Mouse (Mus musculus) lung, postnatal 10 days (tissue): ENCODE results near the gene Anapc16.

Experiments
- DNase-seq: peaks from one replicate; pipeline ENCODE4 v3.0.0; 2021

Anapc16 gene

DNA sequence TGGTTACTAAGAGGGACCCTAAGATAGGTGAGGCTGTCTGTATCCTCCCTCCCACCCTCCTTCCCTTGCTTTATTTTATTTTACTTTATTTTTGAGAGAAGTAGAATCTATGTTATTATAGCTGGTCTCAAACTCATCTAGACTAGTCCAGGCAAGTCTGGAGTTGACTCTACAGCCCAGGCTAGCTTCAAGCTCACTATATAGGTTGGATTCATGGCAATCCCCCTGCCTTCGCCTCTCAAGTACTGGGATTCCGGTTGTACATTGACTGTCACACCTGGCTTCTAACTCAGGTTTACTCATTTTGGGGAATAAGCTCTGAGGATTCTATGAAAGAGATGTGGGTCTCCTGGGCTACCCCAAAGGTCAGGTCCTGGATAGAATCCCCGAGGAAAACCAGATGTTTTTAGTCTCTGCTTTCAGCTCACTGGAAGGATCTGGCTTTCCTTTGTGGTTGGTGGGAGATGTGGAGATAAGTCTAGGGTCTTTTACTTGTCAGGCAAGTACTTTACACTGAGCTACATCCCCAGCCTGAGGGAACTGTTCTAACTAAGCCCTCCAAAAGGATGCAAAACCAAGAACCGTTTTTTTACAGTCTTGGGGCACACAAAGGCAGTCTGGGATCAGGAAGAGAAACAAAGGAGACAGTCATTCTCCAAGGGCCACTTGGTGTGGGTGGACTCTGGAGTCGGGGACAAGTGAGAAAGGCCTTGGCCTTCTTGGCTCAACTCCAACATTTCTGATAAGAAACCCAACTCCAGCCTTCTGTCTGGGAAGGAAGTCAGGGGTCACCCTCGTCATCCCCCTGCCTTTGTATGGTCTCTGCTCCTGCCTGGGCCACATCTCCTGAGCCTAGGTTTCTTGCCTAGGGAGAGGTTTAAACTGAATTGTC is 54.3 kb downstream of the Anapc16 start:
- DNase-seq: peak; percentile 56

DNA sequence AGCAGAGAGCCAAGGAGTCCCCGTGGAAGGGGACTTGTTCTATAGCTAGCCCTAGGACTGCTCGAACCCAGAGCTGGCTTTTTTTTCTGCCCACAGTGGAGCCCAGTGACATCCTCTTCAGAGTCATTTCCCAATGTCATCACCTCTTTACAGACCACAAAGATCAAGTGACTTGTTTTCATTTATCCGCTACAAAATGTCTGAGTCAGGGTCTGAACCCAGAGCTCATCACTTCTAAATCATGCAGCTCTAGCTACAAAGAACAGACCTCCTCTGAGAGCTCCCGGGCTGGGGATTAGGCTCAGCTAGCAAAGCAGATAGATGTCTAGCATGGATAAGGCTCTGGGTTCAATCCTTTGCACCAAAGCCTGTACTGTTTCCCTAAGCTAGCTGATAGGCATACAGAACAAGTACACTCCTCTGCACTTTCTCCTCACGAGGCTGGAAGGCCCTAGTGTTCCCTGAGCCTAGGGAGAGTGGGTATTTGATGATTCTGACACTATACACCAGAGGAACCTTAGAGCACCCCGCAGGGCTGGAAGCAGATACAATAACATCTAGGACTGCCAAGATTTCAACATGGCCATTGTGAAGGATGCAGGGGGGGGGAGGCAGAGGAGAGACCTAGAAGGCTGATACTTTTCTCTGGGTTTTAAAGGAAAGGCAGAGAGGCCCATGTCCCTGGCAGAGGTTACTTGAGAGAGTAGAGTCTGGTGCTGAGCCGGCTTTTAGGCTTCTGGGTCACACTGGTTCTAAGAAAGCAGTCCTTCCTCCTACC is 55.5 kb downstream of the Anapc16 start:
- DNase-seq: peak; percentile 71

DNA sequence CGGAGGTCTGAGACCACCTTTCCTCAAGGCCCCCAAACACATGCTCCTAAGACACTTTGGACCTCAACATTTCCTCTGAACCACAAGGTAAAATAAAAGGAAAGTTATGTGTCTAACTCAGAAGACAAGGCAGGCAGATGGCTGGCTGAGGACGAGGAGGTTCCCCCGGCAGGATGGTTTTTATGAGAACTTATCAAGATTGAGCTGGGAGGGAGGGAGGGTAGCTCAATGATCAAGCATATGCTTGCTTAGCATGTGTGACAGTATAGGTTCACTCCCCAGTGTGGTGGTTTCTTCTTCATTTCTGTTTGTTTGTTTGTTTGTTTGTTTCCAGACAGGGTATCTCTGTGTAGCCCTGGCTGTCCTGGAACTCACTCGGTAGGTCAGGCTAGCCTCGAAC is 56.6 kb downstream of the Anapc16 start:
- no peak for DNase-seq

DNA sequence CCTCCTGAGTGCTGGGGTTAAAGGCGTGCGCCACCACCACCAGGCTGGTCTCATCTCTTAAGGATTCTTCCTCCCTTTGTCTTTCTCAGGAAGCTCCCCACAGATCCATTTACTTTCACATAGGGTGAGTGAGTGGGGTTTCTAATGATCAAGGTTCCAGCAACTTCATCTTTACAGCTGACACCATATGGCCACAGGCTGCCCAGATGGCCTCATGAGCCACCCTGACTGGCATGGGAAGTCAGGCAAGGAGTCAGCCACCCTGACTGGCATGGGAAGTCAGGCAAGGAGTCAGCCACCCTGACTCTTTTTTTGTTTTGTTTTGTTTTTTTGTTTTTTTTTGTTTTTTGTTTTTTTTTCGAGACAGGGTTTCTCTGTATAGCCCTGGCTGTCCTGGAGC is 57.5 kb downstream of the Anapc16 start:
- DNase-seq: no peak

DNA sequence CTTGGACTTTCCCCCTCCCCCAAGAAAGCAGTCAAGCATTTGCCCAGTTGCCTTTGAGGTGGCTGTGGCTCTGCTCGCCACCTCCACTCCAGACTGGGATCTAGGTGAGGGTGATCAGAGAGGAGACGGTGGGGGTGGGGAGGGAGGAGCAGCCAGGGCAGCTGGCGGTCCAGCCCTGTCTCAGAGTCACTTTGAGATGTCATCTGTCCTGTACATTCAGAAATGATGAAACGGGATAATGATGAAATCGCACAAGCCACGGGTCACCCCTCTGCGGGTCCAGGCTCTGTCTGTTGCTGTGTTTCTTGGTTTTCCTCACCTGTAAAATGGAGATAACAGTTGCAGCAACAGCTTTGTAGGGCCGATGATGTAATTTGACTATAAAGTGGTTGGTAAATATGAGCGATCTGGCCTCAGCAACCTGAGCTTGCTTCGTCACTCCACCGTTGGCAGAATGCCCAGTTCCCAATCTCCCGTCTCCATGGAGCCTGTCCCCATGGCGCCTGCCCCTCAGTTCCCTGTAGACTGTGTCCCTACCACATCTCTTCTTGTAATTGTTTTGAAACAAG is 59.4 kb downstream of the Anapc16 start:
- peak; percentile 89 for DNase-seq

DNA sequence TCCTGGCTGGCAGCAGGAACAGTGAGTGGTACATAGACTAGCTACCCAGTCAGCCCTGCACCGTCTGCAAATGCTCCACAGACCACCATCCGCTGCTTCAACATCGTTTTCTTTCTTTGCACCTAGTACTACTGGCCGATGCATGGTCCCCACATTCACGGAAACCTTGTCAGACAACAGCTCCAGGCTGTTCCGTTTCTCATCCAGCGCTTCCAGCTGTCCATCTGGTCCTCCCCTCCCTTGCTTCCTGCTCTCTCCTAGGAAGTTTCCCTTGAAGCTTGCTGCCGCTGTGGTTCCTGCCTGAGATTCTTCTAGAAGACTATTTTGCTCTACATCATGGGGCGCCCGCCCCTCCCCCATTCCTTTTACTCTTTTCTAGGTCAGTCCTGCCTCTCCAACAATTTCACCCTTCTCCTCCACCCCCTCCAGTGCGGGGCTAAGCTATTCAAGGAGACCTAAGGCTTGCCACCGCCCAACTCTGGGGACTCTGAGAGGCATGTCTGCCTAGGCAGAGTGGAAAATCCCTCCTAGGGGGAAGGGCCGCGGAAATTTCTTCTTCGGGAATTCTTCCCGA is 60.0 kb downstream of the Anapc16 start:
- peak; percentile 84 for DNase-seq

DNA sequence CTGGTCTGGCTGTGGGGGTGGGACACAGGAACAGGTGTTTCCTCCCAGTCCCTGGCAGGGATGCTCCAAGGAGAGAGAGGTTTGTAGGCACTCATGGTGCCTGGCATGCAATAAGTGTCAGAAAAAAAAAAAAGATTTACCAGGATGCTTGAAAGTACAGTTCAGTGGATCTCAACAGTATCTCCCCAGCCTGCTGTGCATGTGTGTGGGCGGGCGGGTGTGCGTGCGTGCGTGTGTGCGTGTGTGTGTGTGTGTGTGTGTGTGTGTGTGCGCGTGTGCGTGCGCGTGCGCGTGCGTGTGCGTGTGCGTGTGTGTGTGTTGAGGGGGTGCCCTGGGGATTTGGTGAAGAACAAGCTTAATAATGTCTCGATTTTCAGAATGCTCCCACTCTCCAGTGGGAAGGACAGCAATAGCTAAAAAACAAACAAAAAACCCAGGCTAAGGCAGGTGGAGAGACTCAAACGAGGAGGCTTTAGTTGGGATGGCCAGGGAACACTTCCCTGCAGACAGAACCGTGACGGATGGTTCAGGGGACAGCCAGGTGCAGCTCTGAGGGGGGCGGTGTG is 60.6 kb downstream of the Anapc16 start:
- DNase-seq: no peak

DNA sequence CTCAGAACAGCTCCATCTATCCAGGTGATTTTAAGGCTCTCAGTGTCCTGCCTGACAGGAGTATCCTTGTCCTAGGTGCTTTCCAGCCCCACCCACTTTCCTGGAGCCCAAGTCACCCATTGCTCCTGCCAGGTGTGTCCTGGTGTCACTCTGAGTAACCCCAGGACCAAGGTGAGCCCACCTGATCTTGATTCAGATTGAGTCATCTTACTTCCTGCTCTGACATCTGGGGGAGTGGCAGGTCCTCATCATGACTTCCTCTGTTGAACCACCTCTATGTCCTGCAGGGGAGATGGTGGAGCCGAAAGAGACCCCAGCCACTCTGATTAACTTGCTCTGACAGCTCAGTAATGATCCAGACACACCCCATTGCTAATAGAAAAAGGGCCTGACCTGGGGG is 63.9 kb downstream of the Anapc16 start:
- no peak for DNase-seq

DNA sequence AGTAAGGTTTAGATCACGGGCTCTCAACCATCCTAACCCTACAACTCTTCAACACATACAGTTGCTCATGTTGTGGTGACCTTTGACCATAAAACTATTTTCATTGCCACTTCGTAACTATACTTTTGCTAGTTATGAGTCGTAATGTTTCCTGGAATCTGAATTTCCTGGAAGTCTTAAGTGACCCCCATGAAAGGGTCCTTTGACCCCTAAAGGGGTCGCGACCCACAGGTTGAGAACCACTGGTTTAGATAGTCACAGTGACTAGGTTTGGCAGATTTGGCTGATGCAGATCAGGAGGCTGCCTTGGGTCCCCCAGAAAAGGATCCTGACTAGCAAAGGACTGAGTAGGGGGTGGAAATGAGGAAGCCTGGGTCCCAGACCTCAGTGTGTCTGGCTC is 64.3 kb downstream of the Anapc16 start:
- DNase-seq: no peak
